Mouse (Mus musculus) hindbrain, postnatal 0 days (tissue): ENCODE results near the gene Snu13. TPM values are rescaled to one million over a fixed set of nuclear protein-coding genes. Genes with fewer than 3 reads are reported as not detected.

Source experiments
- ATAC-seq: fragments of 200-750 bp; cut with Nextera tagmentation; 2 replicates; pipeline ENCODE4 v1.8.0; 2017; ENCODE audit warnings: mild to moderate bottlenecking, moderate TSS enrichment, moderate library complexity
- DNase-seq: peaks from one replicate; pipeline ENCODE4 v3.0.0-alpha.2; 2015; ENCODE audit warnings: low spot score
- H3K27ac ChIP-seq: fragments of 300-500 bp; sonication (generic); 2 replicates; pipeline ENCODE4 v1.5.1; 2014; ENCODE audit warnings: mild to moderate bottlenecking
- H3K27me3 ChIP-seq: fragments of 300-500 bp; sonication (generic); 2 replicates; pipeline ENCODE4 v1.6.1; 2014; ENCODE audit warnings: low read length, mixed read lengths; ENCODE audit not compliant: insufficient read depth
- H3K36me3 ChIP-seq: fragments of 300-500 bp; sonication (generic); 2 replicates; pipeline ENCODE4 v1.6.1; 2014; ENCODE audit warnings: low read length, mixed read lengths; ENCODE audit not compliant: insufficient read depth
- H3K4me1 ChIP-seq: fragments of 300-500 bp; sonication (generic); 2 replicates; pipeline ENCODE4 v1.6.1; 2014; ENCODE audit warnings: antibody characterized with exemption, low read length, mixed read lengths; ENCODE audit not compliant: insufficient read depth
- H3K4me2 ChIP-seq: fragments of 300-500 bp; sonication (generic); 2 replicates; pipeline ENCODE4 v1.6.1; 2014; ENCODE audit warnings: low read depth, mild to moderate bottlenecking, low read length, moderate library complexity, mixed read lengths
- H3K4me3 ChIP-seq: fragments of 300-500 bp; sonication (generic); 2 replicates; pipeline ENCODE4 v1.5.1; 2014; ENCODE audit warnings: low read length
- H3K9ac ChIP-seq: fragments of 300-500 bp; sonication (generic); replicated peaks from 2 replicates; pipeline ENCODE4 v1.6.1; 2014; ENCODE audit warnings: mild to moderate bottlenecking, low read length, moderate library complexity, mixed read lengths
- H3K9me3 ChIP-seq: fragments of 300-500 bp; sonication (generic); 2 replicates; pipeline ENCODE4 v1.6.1; 2016; ENCODE audit warnings: low read length, mixed read lengths
- CTCF ChIP-seq: IDR thresholded peaks from 2 replicates; pipeline ENCODE4 v1.5.1; 2016; ENCODE audit warnings: antibody characterized with exemption, control low read depth, low read depth
- WGBS: fragments of 180-500 bp; shearing (Covaris S2); extraction: QIAGEN DNeasy Blood & Tissue Kit; methylation state at CpG from one replicate; pipeline ENCODE4 v1.1.7; 2014; 5-methylcytosine and 5-hydroxymethylcytosine counted together
- polyA plus RNA-seq: library from polyadenylated mRNA; unstranded; fragments of >200 nt; fragmentation: Nextera tagmentation; extraction: Ambion mirVana; gene quantifications from 2 replicates; pipeline ENCODE4 v1.2.1, GENCODE M21; 2015
- total RNA-seq: library from RNA; depleted of rRNA; stranded (reverse); fragments of >200 nt; gene quantifications from 2 replicates; pipeline ENCODE4 v1.2.3, GENCODE M21; 2014

Gene Snu13
- total and polyA plus RNA-seq, 2 experiments from 2014 or later = 222 to 249 TPM

GRCm38 (mm10) chr15:82027726-82028125 lies 19.7 kb downstream of the Snu13 start:
- ATAC-seq (no peak), DNase-seq (no peak)
- H3K27ac ChIP-seq = no peak overlapping the region
- H3K4me3 ChIP-seq = no peak overlapping the region
- TF ChIP-seq CTCF = no peak
- H3K36me3 ChIP-seq = peaks cover 65% of the 10 kb centered on the region
- no peaks in the 10 kb centered on the region for H3K9me3 ChIP-seq
- no peak overlapping the region for H3K4me2 ChIP-seq
- H3K4me1 ChIP-seq = no peaks in the 10 kb centered on the region
- whole genome bisulfite sequencing = 91% methylated on average over 7 of the region's 7 CpGs
- no peaks in the 10 kb centered on the region for H3K27me3 ChIP-seq
- H3K9ac ChIP-seq = no peak overlapping the region

- ATAC-seq (no peak), DNase-seq (no peak)
- H3K4me1 ChIP-seq = no peaks in the 10 kb centered on the region
- H3K27ac ChIP-seq = no peak overlapping the region
- H3K36me3 ChIP-seq = peaks cover 68% of the 10 kb centered on the region
- H3K4me2 ChIP-seq = no peak overlapping the region
- no peak overlapping the region for H3K4me3 ChIP-seq
- WGBS = 92% methylated on average over 7 of the region's 7 CpGs
- H3K27me3 ChIP-seq = no peaks in the 10 kb centered on the region
- H3K9ac ChIP-seq = no peak overlapping the region
- no peak for TF ChIP-seq CTCF
- H3K9me3 ChIP-seq = no peaks in the 10 kb centered on the region
Measured at GRCm38 (mm10) chr15:82027276-82027675, 20.1 kb downstream of the Snu13 start.

DNA sequence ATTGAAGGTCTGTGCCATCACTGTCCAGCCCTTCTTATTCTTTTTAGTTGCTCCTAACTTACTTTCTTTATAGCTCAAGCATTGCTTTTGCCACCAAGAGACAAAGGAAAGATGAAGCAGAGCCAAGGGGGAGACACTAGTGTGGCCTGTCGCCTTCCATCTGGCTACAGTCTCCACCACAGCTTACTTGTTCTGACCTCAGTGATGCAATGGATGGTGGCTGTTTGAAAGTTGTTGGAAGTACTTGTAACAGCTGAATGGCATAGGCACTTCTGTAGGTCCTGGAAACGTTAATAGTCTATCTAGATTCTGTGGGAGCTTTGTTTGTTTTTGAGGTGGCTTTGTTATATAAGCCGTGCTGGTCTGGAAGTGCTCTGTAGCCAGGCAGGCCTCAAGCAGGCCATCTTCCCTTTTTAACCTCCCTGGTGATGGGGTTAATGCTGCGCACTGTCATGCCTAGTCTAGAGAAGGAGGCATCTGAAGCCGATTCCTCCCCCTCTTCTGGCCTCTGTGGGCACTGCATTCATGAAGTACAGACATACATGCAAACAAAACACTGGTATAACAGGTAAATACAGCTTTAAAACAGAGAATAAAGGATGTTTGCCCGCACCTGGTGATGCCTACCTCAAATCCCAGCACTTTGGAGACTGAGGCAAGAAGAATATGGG lies 23.3 kb downstream of the Snu13 start:
- ATAC-seq = no peak
- no peak for TF ChIP-seq CTCF
- peaks cover 49% of the 10 kb centered on the region for H3K36me3 ChIP-seq
- no peak overlapping the region for H3K4me2 ChIP-seq
- H3K4me1 ChIP-seq = no peaks in the 10 kb centered on the region
- H3K9me3 ChIP-seq = no peaks in the 10 kb centered on the region
- H3K27me3 ChIP-seq = no peaks in the 10 kb centered on the region
- no peak overlapping the region for H3K9ac ChIP-seq
- 93% methylated on average over 6 of the region's 6 CpGs for WGBS
- H3K4me3 ChIP-seq = no peak overlapping the region
- no peak for DNase-seq
- H3K27ac ChIP-seq = no peak overlapping the region

GRCm38 (mm10) chr15:82022535-82023088 lies 24.8 kb downstream of the Snu13 start:
- DNase-seq (no peak), ATAC-seq (no peak)
- 85% methylated on average over 13 of the region's 13 CpGs for WGBS
- Histone ChIP-seq H3K27ac (no peak overlapping the region), H3K4me3 (no peak overlapping the region), H3K9ac (no peak overlapping the region), H3K36me3 (peaks cover 37% of the 10 kb centered on the region), H3K4me2 (no peak overlapping the region), H3K9me3 (no peaks in the 10 kb centered on the region), H3K27me3 (no peaks in the 10 kb centered on the region), H3K4me1 (no peaks in the 10 kb centered on the region)
- no peak for TF ChIP-seq CTCF

GRCm38 (mm10) chr15:82019288-82019687 lies 28.1 kb downstream of the Snu13 start:
- H3K4me2 ChIP-seq = no peak overlapping the region
- TF ChIP-seq CTCF = no peak
- no peak overlapping the region for H3K9ac ChIP-seq
- no peaks in the 10 kb centered on the region for H3K27me3 ChIP-seq
- 87% methylated on average over 3 of the region's 3 CpGs for WGBS
- H3K4me1 ChIP-seq = peaks cover 7% of the 10 kb centered on the region; the same call in 1 of the 2 replicates
- H3K27ac ChIP-seq = no peak overlapping the region
- no peak for DNase-seq
- no peak overlapping the region for H3K4me3 ChIP-seq
- H3K9me3 ChIP-seq = no peaks in the 10 kb centered on the region
- peaks cover 13% of the 10 kb centered on the region; the same call in 1 of the 2 replicates for H3K36me3 ChIP-seq
- no peak for ATAC-seq

- no peak for DNase-seq
- Histone ChIP-seq H3K9ac (no peak overlapping the region), H3K4me2 (no peak overlapping the region), H3K4me1 (peaks cover 11% of the 10 kb centered on the region; the same call in 1 of the 2 replicates), H3K27ac (no peak overlapping the region), H3K9me3 (no peaks in the 10 kb centered on the region), H3K27me3 (no peaks in the 10 kb centered on the region), H3K36me3 (no peaks in the 10 kb centered on the region; the same call in 1 of the 2 replicates), H3K4me3 (no peak overlapping the region)
- no peak for ATAC-seq
- 70% methylated on average over 4 of the region's 4 CpGs for WGBS
- no peak for TF ChIP-seq CTCF
Measured at GRCm38 (mm10) chr15:82017461-82017860, 29.9 kb downstream of the Snu13 start.

DNA sequence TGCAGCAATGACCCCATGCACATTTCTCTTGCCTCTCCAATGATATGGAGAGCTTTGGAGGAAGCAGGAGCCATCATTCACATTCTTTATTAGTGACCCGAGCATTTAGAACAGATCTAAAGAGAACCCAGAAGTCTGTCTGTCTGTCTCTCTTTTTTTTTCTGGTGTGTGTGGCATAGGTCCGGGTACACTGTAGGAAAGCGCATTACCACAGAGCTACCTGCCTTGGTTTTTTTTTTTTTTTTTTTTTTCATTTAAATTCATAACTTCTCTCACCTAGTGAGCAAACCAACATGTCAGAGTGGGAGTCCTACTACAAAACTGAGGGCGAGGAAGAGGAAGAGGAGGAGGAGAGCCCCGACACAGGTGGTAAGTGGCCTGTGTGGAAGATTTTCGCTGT lies 30.6 kb downstream of the Snu13 start:
- Histone ChIP-seq H3K9ac (peak overlapping the region; percentile 76), H3K36me3 (no peaks in the 10 kb centered on the region; the same call in 1 of the 2 replicates), H3K4me3 (peak overlapping the region; percentile 92), H3K27me3 (no peaks in the 10 kb centered on the region), H3K27ac (peak overlapping the region; percentile 80), H3K4me2 (peak overlapping the region; percentile 94), H3K4me1 (peaks cover 11% of the 10 kb centered on the region; the same call in 1 of the 2 replicates), H3K9me3 (no peaks in the 10 kb centered on the region)
- WGBS = 24% methylated on average over 6 of the region's 6 CpGs
- DNase-seq = no peak
- TF ChIP-seq CTCF = no peak
- no peak for ATAC-seq
